Mouse (Mus musculus) liver, postnatal 0 days (tissue): ENCODE measurements around the gene Ptprs.

Experiments used
- CTCF ChIP-seq: sonication (generic); IDR thresholded peaks from 2 replicates; pipeline ENCODE4 v1.5.1; 2016; ENCODE audit warnings: antibody characterized with exemption, low read depth
- EP300 ChIP-seq: IDR thresholded peaks from 2 replicates; pipeline ENCODE4 v1.6.1; 2016; ENCODE audit warnings: antibody characterized with exemption, low read depth, mild to moderate bottlenecking

GRCm38 (mm10) chr17:56431582-56431981 is 44.7 kb downstream of the Ptprs start:
- TF ChIP-seq CTCF (no peak), EP300 (no peak)
